Mouse (Mus musculus): ENCODE measurements around the gene Wdr95. TPM values are rescaled to one million over a fixed set of nuclear protein-coding genes. Genes with fewer than 3 reads are reported as not detected.

Wdr95 gene
- total and polyA plus RNA-seq, 3 experiments = not detected

DNA sequence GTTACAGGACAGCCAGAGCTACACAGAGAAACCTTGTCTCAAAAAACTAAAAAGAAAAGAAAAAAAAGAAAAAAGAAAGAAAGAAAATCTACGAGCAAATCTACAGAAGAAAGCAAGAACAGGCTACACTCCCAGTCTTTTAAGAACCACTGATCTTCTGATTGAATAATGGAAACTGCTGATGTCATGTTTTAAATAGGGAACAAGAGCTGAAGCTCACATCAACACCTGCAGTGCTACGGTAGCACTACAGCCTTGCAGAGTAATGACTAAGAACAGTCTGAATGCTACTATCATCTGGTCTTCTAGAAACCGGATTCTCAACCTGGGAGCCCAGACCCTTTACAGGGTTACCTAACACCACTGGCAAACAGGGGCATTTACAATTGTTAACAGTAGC is 97.1 kb downstream of the Wdr95 start:
- TF ChIP-seq POLR2AphosphoS5 (IDR thresholded peaks at IDR 0.05; ENCODE audit: borderline replicate concordance, low read depth, low read length) (no peak), CHD2 (IDR thresholded peaks at IDR 0.05; ENCODE audit: low read length) (no peak), POLR2A (IDR thresholded peaks at IDR 0.05; ENCODE audit: control insufficient read depth in 1 of 2, insufficient read depth in 1 of 2, low read depth in 1 of 2, low read length in 2 of 2, poor library complexity in 1 of 2) (no peak), MAFK (IDR thresholded peaks at IDR 0.05; ENCODE audit: borderline replicate concordance, low read depth, low read length) (peak; percentile 67; the same call in 1 of the 2 replicates)
- peaks cover 34 to 80% of the 10 kb centered on the region in 2 experiments for H3K36me3 ChIP-seq (ENCODE audit: control insufficient read depth in 1 of 2, insufficient read depth in 2 of 2, low read length in 2 of 2)
- peaks cover 9 to 15% of the 10 kb centered on the region in 2 experiments for H3K4me1 ChIP-seq (ENCODE audit: control insufficient read depth in 1 of 2, insufficient read depth in 2 of 2, low read length in 2 of 2)
- DNase-seq (ENCODE audit: low read depth, low spot score) = peak; percentile 68
- H3K4me3 ChIP-seq (ENCODE audit: control insufficient read depth in 1 of 2, insufficient read depth in 1 of 2, low read depth in 2 of 2, low read length in 2 of 2) = no peak overlapping the region
- H3K9ac ChIP-seq (ENCODE audit: control insufficient read depth, low read depth, low read length, poor library complexity, severe bottlenecking) = no peak overlapping the region
- H3K27me3 ChIP-seq (ENCODE audit: control insufficient read depth in 1 of 2, insufficient read depth in 2 of 2, low read length in 2 of 2) = no peaks in the 10 kb centered on the region
- no peaks in the 10 kb centered on the region for H3K9me3 ChIP-seq (replicated peaks; ENCODE audit: insufficient read depth, low read length)
- H3K79me2 ChIP-seq (ENCODE audit: control insufficient read depth, insufficient read depth, low read length, poor library complexity) = peaks cover 7% of the 10 kb centered on the region
- no peak overlapping the region for H3K27ac ChIP-seq (ENCODE audit: control insufficient read depth, low read depth, low read length)

DNA sequence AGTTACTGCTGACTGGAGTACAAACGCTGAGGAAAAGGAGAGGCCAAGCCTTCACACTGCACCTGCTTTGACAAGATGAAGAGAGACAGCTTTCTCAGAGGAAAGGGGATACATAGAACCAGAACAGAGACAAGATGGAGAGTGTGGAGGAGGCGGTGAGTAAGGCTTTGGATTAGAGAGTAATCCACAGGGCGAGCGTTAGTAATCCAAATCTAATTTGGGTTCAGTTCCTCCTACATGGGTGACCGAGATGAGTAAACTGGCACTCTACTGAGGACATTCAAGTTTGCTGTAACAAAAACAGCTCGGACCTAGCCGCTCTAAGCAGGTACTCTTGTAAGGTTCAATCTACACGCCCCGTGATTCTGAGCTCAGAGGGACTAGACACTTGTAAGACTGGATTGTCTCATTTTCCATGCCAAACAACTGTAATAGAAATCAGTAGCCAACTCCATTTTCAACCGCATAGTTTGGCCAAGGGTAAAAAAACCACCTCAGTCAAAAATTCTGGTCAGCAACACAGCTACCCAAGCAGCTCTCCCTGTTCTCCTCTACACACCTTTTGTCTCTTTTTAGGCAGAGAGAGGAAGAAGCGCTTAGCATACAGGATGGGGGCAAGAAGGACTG is 106.0 kb downstream of the Wdr95 start:
- H3K4me3 ChIP-seq (ENCODE audit: control insufficient read depth in 1 of 2, insufficient read depth in 1 of 2, low read depth in 2 of 2, low read length in 2 of 2) = peak overlapping the region; percentile 86 to 96
- H3K79me2 ChIP-seq (ENCODE audit: control insufficient read depth, insufficient read depth, low read length, poor library complexity) = peaks cover 43% of the 10 kb centered on the region
- peak overlapping the region; percentile 86 for H3K9ac ChIP-seq (ENCODE audit: control insufficient read depth, low read depth, low read length, poor library complexity, severe bottlenecking)
- peak overlapping the region; percentile 71; the same call in 1 of the 2 replicates for H3K27ac ChIP-seq (ENCODE audit: control insufficient read depth, low read depth, low read length)
- peak; percentile 67 for DNase-seq (ENCODE audit: low read depth, low spot score)
- H3K4me1 ChIP-seq (ENCODE audit: control insufficient read depth in 1 of 2, insufficient read depth in 2 of 2, low read length in 2 of 2) = peaks cover 6 to 11% of the 10 kb centered on the region in 2 experiments; a peak in 3 of 4 replicates
- no peaks in the 10 kb centered on the region for H3K9me3 ChIP-seq (replicated peaks; ENCODE audit: insufficient read depth, low read length)
- H3K36me3 ChIP-seq (ENCODE audit: control insufficient read depth in 1 of 2, insufficient read depth in 2 of 2, low read length in 2 of 2) = peaks cover 27 to 44% of the 10 kb centered on the region in 2 experiments
- TF ChIP-seq MYB (IDR thresholded peaks at IDR 0.05; ENCODE audit: low read depth, low read length) (no peak), MYC (IDR thresholded peaks at IDR 0.05; ENCODE audit: low read depth, low read length) (no peak), GABPA (IDR thresholded peaks at IDR 0.05; ENCODE audit: low read depth, low read length) (no peak), ETS1 (IDR thresholded peaks at IDR 0.05; ENCODE audit: low read depth, low read length) (no peak), ZC3H11A (IDR thresholded peaks at IDR 0.05; ENCODE audit: low read depth, low read length) (no peak), MEF2A (IDR thresholded peaks at IDR 0.05; ENCODE audit: extremely low read depth, insufficient replicate concordance, low read depth, low read length, poor library complexity, severe bottlenecking) (no peak), ZNF384 (IDR thresholded peaks at IDR 0.05; ENCODE audit: low read depth, low read length) (no peak), EP300 (IDR thresholded peaks at IDR 0.05; ENCODE audit: low read depth in 1 of 2, low read length in 2 of 2) (no peak), MAX (IDR thresholded peaks at IDR 0.05; ENCODE audit: low read length) (no peak), CHD2 (IDR thresholded peaks at IDR 0.05; ENCODE audit: low read length) (no peak), USF1 (IDR thresholded peaks at IDR 0.05; ENCODE audit: low read depth, low read length) (no peak), E2F4 (IDR thresholded peaks at IDR 0.05; ENCODE audit: borderline replicate concordance, low read depth, low read length) (no peak), NRF1 (IDR thresholded peaks at IDR 0.05; ENCODE audit: insufficient read depth, low read depth, low read length, poor library complexity, severe bottlenecking) (no peak), POLR2A (IDR thresholded peaks at IDR 0.05; ENCODE audit: control insufficient read depth in 1 of 2, insufficient read depth in 1 of 2, low read depth in 1 of 2, low read length in 2 of 2, poor library complexity in 1 of 2) (no peak)
- H3K27me3 ChIP-seq (ENCODE audit: control insufficient read depth in 1 of 2, insufficient read depth in 2 of 2, low read length in 2 of 2) = no peaks in the 10 kb centered on the region

Data from MEL (cell line).